Mouse (Mus musculus) bone marrow, adult 2 months (tissue): ENCODE measurements around the gene Ifna15. TPM values are rescaled to one million over a fixed set of nuclear protein-coding genes. Genes with fewer than 3 reads are reported as not detected.
A peak's percentile ranks its signal among the peaks of the same experiment; 100 is the strongest.
"Not testable (repeated sequence)": the region's sequence is repeated elsewhere in the genome, so short reads cannot be mapped to it uniquely, and the experiment has no call there.

Source experiments
- H3K27ac ChIP-seq: fragments of 200-500 bp; 2 replicates; pipeline ENCODE4 v1.5.1; 2012; ENCODE audit warnings: low read depth, mild to moderate bottlenecking, control low read depth, inconsistent platforms, low read length; ENCODE audit not compliant: control insufficient read depth, poor library complexity, insufficient read depth
- H3K4me1 ChIP-seq: fragments of 200-500 bp; 2 replicates; pipeline ENCODE4 v1.6.1; 2011; ENCODE audit warnings: low read length; ENCODE audit not compliant: control insufficient read depth, insufficient read depth
- H3K4me3 ChIP-seq: fragments of 200-500 bp; replicated peaks from 2 replicates; pipeline ENCODE3; 2011; ENCODE audit warnings: mild to moderate bottlenecking, low read depth, low read length, control low read depth; ENCODE audit not compliant: control insufficient read depth
- CTCF ChIP-seq: fragments of 200-500 bp; IDR thresholded peaks from 2 replicates; pipeline ENCODE4 v1.5.1; 2011; ENCODE audit warnings: low read length, control low read depth; ENCODE audit not compliant: control insufficient read depth, insufficient read depth
- POLR2A ChIP-seq: fragments of 200-500 bp; IDR thresholded peaks from 2 replicates; pipeline ENCODE4 v1.6.1; 2011; ENCODE audit warnings: low read depth, mild to moderate bottlenecking, control low read depth, low read length, borderline replicate concordance; ENCODE audit not compliant: control insufficient read depth
- WGBS: fragments of 180-500 bp; shearing (Covaris S2); methylation state at CpG from one replicate; pipeline ENCODE4 v1.1.7; 2018; 5-methylcytosine and 5-hydroxymethylcytosine counted together
- polyA plus RNA-seq: library from polyadenylated mRNA; stranded (reverse); fragments of >200 nt; gene quantifications from 2 replicates; pipeline ENCODE4 v1.2.4, GENCODE M21; 2011; ENCODE audit warnings: low replicate concordance; ENCODE audit not compliant: missing spikeins, insufficient read depth, insufficient read length

Gene Ifna15
- not detected in 2 replicates for polyA plus RNA-seq

DNA sequence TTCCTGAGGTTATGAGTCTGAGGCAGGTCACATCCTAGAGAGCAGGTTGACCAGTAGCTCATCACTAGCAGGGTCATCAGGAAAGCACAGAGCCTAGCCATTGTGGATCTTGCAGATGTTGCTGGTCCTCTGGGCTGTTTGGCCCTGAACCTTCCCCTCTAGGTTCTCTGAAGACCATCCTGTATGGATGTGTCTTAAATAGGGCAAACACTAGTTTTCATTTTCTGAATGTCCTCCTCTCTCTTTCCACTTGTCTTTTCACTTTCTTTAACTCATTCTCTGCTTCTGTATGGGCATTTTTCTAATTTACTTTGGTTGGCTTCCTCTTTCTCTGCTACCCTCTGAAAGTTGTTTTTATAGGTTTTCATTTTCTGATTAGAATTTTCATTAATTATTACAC lies at the start of gene Ifna15:
Gene Ifna15 (minus strand): TSS at position 101 of the 400 bp plus-strand sequence.
- H3K4me1 ChIP-seq, H3K4me3 ChIP-seq: not testable (repeated sequence)

DNA sequence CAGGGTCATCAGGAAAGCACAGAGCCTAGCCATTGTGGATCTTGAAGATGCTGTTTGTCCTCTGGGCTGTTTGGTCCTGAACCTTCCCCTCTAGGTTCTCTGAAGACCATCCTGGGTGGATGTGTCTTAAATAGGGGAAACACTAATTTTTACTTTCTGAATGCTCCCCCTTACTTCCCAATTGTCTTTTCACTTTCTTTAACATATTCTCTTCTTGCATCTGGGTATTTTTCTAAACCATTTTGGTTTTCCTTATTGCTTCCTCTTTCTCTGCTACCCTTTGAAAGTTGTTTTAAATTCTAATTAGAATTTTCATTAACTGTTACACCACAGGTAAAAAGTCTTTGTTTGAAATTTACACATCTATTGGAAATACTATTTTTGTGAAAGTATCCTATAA lies 45.2 kb upstream of the Ifna15 start, which contains the start of gene Ifna12:
Gene Ifna12 (minus strand): TSS at position 101 of the 400 bp plus-strand sequence.
- Histone ChIP-seq H3K27ac (no peak within 1 kb of the TSS), H3K4me1 (no peaks in the 10 kb centered on the region), H3K4me3 (no peak within 1 kb of the TSS)
- TF ChIP-seq CTCF (no peak), POLR2A (no peak)

More for the DNA sequence above, at the start of gene Ifna15:
- H3K27ac ChIP-seq, result not testable (repeated sequence)

DNA sequence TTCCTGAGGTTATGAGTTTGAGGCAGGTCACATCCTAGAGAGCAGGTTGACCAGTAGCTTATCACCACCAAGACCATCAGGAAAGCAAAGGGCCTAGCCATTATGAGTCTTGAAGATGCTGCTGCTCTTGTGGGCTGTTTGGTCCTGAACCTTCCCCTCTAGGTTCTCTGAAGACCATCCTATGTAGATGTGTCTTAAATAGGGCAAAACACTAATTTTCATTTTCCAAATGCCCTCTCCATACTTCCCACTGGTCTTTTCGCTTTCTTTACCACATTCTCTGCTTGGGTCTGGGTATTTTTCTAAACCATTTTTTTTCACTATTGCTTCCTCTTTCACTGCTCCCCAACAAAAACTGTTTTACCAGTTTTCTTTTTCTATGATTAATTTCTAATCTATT lies 34.2 kb upstream of the Ifna15 start, which contains the start of gene Ifna9:
Gene Ifna9 (minus strand): TSS at position 101 of the 400 bp plus-strand sequence.
- no peak within 1 kb of the TSS for H3K27ac ChIP-seq
- TF ChIP-seq POLR2A, result no peak
- TF ChIP-seq CTCF, result no peak
- WGBS, result 61% methylated on average over 1 of the region's 1 CpGs
- no peak within 1 kb of the TSS for H3K4me3 ChIP-seq
- no peaks in the 10 kb centered on the region for H3K4me1 ChIP-seq

DNA sequence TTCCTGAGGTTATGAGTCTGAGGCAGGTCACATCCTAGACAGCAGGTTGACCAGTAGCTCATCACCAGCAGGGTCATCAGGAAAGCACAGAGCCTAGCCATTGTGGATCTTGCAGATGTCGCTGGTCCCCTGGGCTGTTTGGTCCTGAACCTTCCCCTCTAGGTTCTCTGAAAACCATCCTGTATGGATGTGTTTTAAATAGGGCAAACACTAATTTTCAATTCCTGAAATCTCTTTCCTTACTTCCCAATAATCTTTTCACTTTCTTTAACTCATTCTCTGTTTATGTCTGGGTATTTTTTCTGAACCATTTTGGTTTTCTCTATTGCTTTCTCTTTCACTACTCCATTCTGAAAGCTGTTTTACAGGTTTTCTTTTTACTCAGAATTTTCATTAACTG lies 13.7 kb upstream of the Ifna15 start, which contains the start of gene Ifna14:
Gene Ifna14 (minus strand): TSS at position 101 of the 400 bp plus-strand sequence.
- WGBS, result 80% methylated on average over 1 of the region's 1 CpGs
- H3K4me3 ChIP-seq, result no peak within 1 kb of the TSS
- H3K27ac ChIP-seq, result no peak within 1 kb of the TSS
- TF ChIP-seq POLR2A, result no peak
- H3K4me1 ChIP-seq, result no peaks in the 10 kb centered on the region

DNA sequence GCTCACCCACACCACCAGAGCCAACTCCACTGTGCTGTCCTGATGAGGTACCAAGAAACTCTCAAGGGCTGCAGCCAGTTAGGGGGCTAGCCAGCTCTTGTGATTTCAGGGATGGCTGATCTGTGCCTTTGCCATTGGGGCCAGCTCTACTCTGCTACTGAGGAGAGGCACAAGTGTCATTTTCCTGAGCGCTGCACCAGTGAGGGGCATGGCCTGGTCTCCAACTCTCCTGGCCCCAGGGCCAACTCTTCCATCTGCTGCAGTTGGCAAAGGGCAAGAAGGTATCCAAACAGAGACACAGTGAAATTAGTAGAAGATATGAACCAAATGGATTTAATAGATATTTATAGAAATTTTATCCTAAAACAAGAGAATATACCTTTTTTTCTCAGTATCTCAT lies 3.7 kb upstream of the Ifna15 start:
- TF ChIP-seq CTCF (no peak), POLR2A (no peak)
- 75% methylated on average over 1 of the region's 1 CpGs for WGBS
- H3K4me3 ChIP-seq, result no peak overlapping the region
- H3K4me1 ChIP-seq, result no peaks in the 10 kb centered on the region
- H3K27ac ChIP-seq, result no peak overlapping the region

DNA sequence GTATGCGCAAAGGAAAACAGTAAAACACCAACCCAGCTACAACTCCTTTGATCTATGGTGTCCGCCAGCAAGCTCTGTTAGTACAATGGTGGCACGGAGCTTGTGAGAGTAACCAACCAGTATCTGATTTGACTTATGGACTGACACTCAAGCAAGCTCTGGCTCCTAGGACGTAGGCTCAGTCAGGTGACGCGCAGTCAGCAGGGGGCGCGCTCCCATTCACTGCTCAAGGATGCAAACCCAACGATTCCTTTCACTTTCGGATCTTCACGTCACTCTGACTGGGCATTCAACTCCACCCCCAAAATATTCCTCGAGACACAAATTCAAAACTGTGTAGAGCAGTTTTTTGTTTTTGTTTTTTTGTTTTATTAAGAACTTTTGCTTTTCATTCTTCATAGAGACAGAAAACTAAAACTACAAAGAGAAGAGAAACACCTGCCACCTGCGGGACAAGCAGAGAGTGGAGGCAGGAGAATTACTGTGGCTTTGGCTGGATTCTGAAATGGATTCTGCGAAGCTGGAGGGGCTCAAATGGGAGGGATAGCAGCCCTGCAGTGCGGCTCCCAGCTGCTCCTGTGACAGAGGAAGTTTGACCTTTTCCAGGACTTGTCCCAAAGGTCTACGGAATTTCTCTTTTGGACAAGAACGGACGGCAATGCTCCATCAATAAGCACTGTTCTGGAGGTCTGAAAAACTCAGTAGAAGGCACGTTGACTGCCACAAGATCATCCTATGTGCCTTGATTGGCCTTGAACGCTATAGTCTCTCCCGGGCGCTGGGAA lies 7.7 kb downstream of the Ifna15 start:
- TF ChIP-seq POLR2A, result peak; percentile 31; the same call in 1 of the 2 replicates
- TF ChIP-seq CTCF, result peak; percentile 99
- WGBS, result 12% methylated on average over 22 of the region's 22 CpGs
- Histone ChIP-seq H3K4me1 (no peaks in the 10 kb centered on the region; the same call in 1 of the 2 replicates), H3K4me3 (peak overlapping the region; percentile 52), H3K27ac (no peak overlapping the region)

DNA sequence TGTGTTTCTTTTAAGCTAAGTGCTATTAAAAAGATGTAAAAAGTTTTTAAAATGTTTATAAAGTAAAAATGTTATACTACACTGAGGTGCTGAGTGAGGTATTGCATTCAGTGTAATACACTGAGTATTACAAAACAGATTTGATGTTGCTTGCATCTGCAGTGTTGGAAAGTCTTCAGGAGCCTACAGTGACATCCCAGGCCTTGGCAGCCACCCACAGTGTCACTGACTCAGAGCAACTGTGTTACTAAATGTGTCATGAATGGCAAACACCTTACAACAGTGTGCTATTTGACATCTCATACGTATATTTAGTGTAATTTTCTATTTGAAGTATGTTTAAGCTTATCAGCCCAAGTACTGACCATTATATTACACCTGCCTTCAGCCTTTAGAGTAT lies 10.1 kb downstream of the Ifna15 start:
- no peak overlapping the region for H3K27ac ChIP-seq
- no peak overlapping the region for H3K4me3 ChIP-seq
- no peaks in the 10 kb centered on the region; the same call in 1 of the 2 replicates for H3K4me1 ChIP-seq
- 81% methylated on average over 1 of the region's 1 CpGs for WGBS
- no peak for TF ChIP-seq POLR2A
- no peak for TF ChIP-seq CTCF

DNA sequence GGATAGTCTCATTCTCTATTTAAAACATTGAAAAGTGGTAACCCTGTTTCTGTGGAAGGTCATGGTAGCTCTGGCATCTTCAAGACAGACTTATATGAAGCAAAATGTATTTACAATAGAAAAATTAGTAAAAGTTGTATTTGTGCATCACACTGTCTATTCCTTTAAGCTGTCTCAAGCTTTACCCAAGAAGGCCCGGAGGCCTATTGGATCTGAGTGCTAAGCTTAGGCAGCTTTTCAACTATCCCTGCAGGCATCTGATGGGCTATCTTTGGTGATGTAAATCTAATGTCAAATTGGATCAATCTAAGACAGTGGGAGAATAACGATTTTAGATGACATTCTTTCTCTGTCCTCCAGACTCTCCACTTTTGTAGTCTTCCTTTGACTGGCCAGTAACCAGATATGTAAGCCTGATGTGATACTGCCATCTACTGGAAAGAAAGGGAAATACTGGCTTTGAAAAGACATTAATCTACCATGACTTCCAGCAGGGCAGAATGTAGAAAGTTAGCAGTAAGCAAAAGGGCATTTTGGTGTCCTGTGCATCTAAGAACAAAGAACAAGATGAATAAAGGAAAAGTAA lies 14.3 kb downstream of the Ifna15 start:
- no peaks in the 10 kb centered on the region for H3K4me1 ChIP-seq
- 47% methylated on average over 2 of the region's 2 CpGs for WGBS
- H3K27ac ChIP-seq, result no peak overlapping the region
- TF ChIP-seq CTCF (peak; percentile 47), POLR2A (no peak)
- H3K4me3 ChIP-seq, result no peak overlapping the region
